Mouse (Mus musculus): ENCODE data around the gene Gja1. TPM values are rescaled to one million over a fixed set of nuclear protein-coding genes. Genes with fewer than 3 reads are reported as not detected.

The Gja1 gene
- polyA plus RNA-seq, 1 experiment: 7.3 TPM

DNA sequence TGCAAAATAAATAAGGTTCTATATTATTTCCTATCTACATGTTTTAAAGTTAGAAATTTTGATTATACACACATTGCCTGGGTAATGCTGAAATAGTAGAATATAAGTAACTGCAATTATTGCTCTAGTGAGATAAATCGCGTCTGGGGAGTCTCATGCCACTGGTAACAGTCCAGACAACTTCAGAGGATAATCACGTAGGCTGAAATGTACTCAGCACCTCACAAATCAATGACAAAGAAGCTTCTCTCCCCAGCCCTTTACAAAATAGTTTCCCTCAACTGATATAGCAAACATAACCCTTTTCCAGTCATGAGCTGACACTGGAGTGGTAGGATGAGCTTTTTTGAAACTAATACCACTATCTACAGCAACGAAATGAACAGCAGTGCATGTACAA lies 71.9 kb downstream of the Gja1 start:
- no peaks in the 10 kb centered on the region for H3K36me3 ChIP-seq (ENCODE audit: control insufficient read depth, insufficient read depth, low read length)
- 88% methylated on average over 4 of the region's 4 CpGs for WGBS
- no peaks in the 10 kb centered on the region for H3K4me1 ChIP-seq (replicated peaks; ENCODE audit: control insufficient read depth, insufficient read depth, low read length)
- no peak overlapping the region for H3K27ac ChIP-seq (ENCODE audit: control insufficient read depth, insufficient read depth, low read length)
- H3K4me3 ChIP-seq (ENCODE audit: control insufficient read depth, insufficient read depth, low read length): no peak overlapping the region
- TF ChIP-seq CTCF (IDR thresholded peaks at IDR 0.05; ENCODE audit: borderline replicate concordance, control insufficient read depth, extremely low read depth, insufficient read depth, low read length, poor library complexity): no peak
- no peak for TF ChIP-seq POLR2A (IDR thresholded peaks at IDR 0.05; ENCODE audit: control insufficient read depth, extremely low read depth, insufficient read depth, low read length, poor library complexity)
- DNase-seq: no peak
- H3K27me3 ChIP-seq (ENCODE audit: control insufficient read depth, insufficient read depth, low read length): no peaks in the 10 kb centered on the region

Other genes starting within 250 kb of the Gja1 start
- gene Tbc1d32, start 148.6 kb upstream of the Gja1 start, polyA plus RNA-seq (2012; rRNA removed): 0.38 and 0.54 TPM in 2 replicates